Mouse (Mus musculus) stomach, postnatal 0 days (tissue): ENCODE measurements around the gene Tmx4.

Experiments
- CTCF ChIP-seq: IDR thresholded peaks from 2 replicates; pipeline ENCODE4 v1.5.1; 2016; ENCODE audit warnings: antibody characterized with exemption, low read depth, mild to moderate bottlenecking, moderate library complexity
- EP300 ChIP-seq: optimal IDR thresholded peaks from 2 replicates; pipeline ENCODE3; 2016; ENCODE audit warnings: antibody characterized with exemption

DNA sequence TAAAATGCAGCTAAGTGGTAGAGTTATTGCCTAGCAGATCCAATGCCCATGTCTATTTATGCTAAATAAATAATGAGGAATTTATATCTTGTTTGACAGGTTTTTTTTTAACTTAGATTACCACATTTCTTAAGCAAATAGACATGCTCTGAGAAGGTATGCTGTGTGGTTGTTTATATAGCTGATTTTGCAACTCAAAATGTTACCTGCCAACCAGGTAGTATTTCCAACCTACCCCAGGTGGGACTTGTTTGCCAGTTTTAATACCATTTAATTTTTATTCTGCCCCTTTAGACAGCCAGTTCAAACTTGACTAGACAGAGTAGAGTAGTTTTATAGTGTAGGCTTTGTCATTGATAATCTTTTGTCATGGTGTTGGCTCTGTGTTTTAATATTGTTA, 10.7 kb upstream of the Tmx4 start:
- no peak for TF ChIP-seq CTCF
- no peak for TF ChIP-seq EP300
